Mouse (Mus musculus) spleen, adult 2 months (tissue): ENCODE measurements around the gene Txnrd1. TPM values are rescaled to one million over a fixed set of nuclear protein-coding genes. Genes with fewer than 3 reads are reported as not detected.
A peak's percentile ranks its signal among the peaks of the same experiment; 100 is the strongest.

Source experiments
- DNase-seq, 2 experiments: peaks; one replicate each; pipeline versions ENCODE4 v3.0.0 to v3.0.0-alpha.2; 2012 to 2021; ENCODE audit warnings: low spot score in 2 of 2, low read depth in 1 of 2
- H3K27ac ChIP-seq: fragments of 200-500 bp; 2 replicates; pipeline ENCODE4 v1.5.1; 2012; ENCODE audit warnings: low read length, inconsistent platforms; ENCODE audit not compliant: insufficient read depth
- H3K27me3 ChIP-seq: fragments of 200-500 bp; 2 replicates; pipeline ENCODE4 v1.6.1; 2012; ENCODE audit warnings: mild to moderate bottlenecking, moderate library complexity, low read length, inconsistent platforms; ENCODE audit not compliant: control insufficient read depth, insufficient read depth
- H3K36me3 ChIP-seq: fragments of 200-500 bp; 2 replicates; pipeline ENCODE4 v1.6.1; 2012; ENCODE audit warnings: mild to moderate bottlenecking, low read length, inconsistent platforms; ENCODE audit not compliant: control insufficient read depth, insufficient read depth
- H3K4me1 ChIP-seq: fragments of 200-500 bp; 2 replicates; pipeline ENCODE4 v1.6.1; 2011; ENCODE audit warnings: inconsistent platforms; ENCODE audit not compliant: control insufficient read depth, insufficient read depth, insufficient read length
- H3K4me3 ChIP-seq: fragments of 200-500 bp; 2 replicates; pipeline ENCODE4 v1.5.1; 2011; ENCODE audit warnings: mild to moderate bottlenecking, inconsistent platforms; ENCODE audit not compliant: insufficient read depth, insufficient read length; ENCODE audit errors: extremely low read depth
- CTCF ChIP-seq: fragments of 200-500 bp; IDR thresholded peaks from 2 replicates; pipeline ENCODE4 v1.5.1; 2011; ENCODE audit warnings: mild to moderate bottlenecking, inconsistent platforms; ENCODE audit not compliant: insufficient read depth, insufficient read length, insufficient replicate concordance; ENCODE audit errors: extremely low read depth
- POLR2A ChIP-seq: fragments of 200-500 bp; IDR thresholded peaks from 2 replicates; pipeline ENCODE4 v1.6.1; 2011; ENCODE audit warnings: low read depth, low read length, inconsistent platforms
- WGBS: fragments of 180-500 bp; shearing (Covaris S2); methylation state at CpG from one replicate; pipeline ENCODE4 v1.1.7; 2018; 5-methylcytosine and 5-hydroxymethylcytosine counted together
- polyA plus RNA-seq: library from polyadenylated mRNA; depleted of rRNA; stranded (reverse); fragments of >200 nt; gene quantifications from 2 replicates; pipeline ENCODE4 v1.2.3, GENCODE M21; 2012; rRNA removed

Txnrd1 gene
- polyA plus RNA-seq, 1 experiment, result 14.8 TPM

DNA sequence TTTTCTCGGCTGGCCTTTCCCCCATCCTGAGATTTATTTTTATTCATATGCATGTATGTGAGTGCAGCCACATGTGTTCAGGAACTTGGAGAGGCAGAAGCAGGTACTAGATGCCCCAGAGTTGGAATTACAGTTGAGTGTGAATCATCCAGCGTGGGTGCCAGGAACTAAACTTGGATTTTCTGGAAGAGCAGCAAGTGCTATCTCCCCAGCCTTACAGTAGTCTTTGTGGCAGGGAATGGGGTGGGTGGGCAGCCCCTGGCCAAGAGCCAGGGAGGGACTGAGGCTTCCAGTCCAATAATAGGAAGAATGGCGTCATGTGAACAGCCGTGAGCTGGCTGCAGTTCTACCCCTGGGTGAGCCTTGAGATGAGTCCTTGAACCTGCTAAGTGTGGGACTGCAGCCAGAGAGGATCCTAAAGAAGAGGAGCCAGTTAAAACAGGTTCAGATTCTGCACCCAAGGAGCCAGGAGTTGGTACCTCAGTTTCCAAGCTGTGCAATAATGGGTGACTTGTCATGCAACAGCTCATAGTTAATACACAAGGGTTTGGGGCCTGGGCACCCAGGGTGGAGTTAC is 85.7 kb downstream of the Txnrd1 start:
- WGBS, result 93% methylated on average over 4 of the region's 4 CpGs
- Histone ChIP-seq H3K27ac (no peak overlapping the region), H3K4me1 (peaks cover 6% of the 10 kb centered on the region; the same call in 1 of the 2 replicates), H3K4me3 (no peak overlapping the region), H3K27me3 (no peaks in the 10 kb centered on the region), H3K36me3 (no peaks in the 10 kb centered on the region)
- DNase-seq, result no peak
- TF ChIP-seq CTCF (no peak), POLR2A (no peak)

- peaks cover 6% of the 10 kb centered on the region; the same call in 1 of the 2 replicates for H3K4me1 ChIP-seq
- H3K27ac ChIP-seq, result no peak overlapping the region
- 44% methylated on average over 3 of the region's 3 CpGs for WGBS
- no peak for DNase-seq
- H3K4me3 ChIP-seq, result no peak overlapping the region
- no peaks in the 10 kb centered on the region for H3K27me3 ChIP-seq
- H3K36me3 ChIP-seq, result no peaks in the 10 kb centered on the region
- no peak for TF ChIP-seq CTCF
- no peak for TF ChIP-seq POLR2A
These were observed 89.8 kb downstream of the Txnrd1 start for GRCm38 (mm10) chr10:82923547-82923946.

- Histone ChIP-seq H3K27ac (no peak overlapping the region), H3K4me3 (no peak overlapping the region), H3K27me3 (no peaks in the 10 kb centered on the region), H3K36me3 (no peaks in the 10 kb centered on the region), H3K4me1 (peaks cover 3% of the 10 kb centered on the region; the same call in 1 of the 2 replicates)
- WGBS, result 94% methylated on average over 2 of the region's 2 CpGs
- TF ChIP-seq POLR2A, result no peak
- no peak for TF ChIP-seq CTCF
- DNase-seq, result no peak
These were observed 91.0 kb downstream of the Txnrd1 start for GRCm38 (mm10) chr10:82924750-82925149.

DNA sequence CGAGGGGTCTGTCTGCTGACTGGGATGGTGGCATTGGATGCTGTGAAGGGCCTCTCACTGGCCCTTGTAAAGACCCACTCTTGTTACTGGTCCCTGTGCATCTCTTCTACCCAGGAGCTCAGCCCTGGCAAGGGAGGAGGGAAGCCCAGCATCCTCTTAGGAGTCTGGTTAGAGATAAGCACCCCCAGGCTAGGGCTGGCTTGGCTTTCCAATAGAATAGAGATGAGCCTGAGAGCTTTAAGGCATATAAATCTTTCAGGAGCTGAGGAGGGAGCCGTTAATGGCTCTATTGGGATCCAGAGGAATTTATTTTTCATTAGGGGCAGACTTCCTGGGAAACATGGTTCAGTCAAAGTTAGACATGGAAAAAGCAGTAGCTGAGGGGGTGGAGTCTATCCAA is 91.9 kb downstream of the Txnrd1 start:
- Histone ChIP-seq H3K4me1 (no peaks in the 10 kb centered on the region), H3K36me3 (no peaks in the 10 kb centered on the region), H3K4me3 (no peak overlapping the region), H3K27ac (no peak overlapping the region), H3K27me3 (no peaks in the 10 kb centered on the region)
- TF ChIP-seq CTCF, result no peak
- TF ChIP-seq POLR2A, result no peak
- DNase-seq, result no peak
- WGBS, result 95% methylated on average over 2 of the region's 2 CpGs

DNA sequence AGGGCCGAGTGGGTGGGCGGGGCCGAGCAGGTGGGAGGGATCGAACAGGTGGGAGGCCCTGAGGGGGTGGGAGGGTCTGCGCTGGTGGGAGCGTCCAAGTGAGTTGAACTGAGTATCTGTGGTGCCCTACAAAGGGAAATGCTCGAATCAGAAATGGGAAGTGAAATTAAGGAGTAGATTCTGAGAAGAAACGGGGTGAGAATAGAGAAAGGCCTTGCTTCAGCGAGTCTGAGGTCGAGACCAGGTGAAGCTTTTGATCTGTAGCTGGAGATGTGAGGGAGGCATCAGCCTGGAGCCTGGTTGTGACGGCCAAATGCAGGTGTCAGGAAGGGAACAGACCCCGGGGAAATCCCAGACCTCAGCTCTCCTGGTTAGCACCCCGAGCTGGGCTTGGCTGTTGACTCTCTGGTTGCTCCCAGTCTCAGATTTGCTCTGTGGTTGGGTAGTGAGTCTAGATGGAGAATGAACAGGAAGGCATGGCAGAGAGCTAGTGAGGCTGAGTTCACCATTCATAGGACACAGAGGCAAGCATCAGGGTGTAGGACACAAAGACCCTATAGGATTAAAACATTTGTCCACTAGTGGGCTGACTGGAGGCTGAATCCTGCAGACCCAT is 101.4 kb downstream of the Txnrd1 start:
- 25% methylated on average over 13 of the region's 13 CpGs for WGBS
- Histone ChIP-seq H3K27ac (peak overlapping the region; percentile 42), H3K4me1 (peaks cover 17% of the 10 kb centered on the region; the same call in 1 of the 2 replicates), H3K27me3 (no peaks in the 10 kb centered on the region), H3K36me3 (no peaks in the 10 kb centered on the region), H3K4me3 (no peak overlapping the region)
- peak; percentile 57 for DNase-seq
- TF ChIP-seq CTCF (no peak), POLR2A (no peak)

DNA sequence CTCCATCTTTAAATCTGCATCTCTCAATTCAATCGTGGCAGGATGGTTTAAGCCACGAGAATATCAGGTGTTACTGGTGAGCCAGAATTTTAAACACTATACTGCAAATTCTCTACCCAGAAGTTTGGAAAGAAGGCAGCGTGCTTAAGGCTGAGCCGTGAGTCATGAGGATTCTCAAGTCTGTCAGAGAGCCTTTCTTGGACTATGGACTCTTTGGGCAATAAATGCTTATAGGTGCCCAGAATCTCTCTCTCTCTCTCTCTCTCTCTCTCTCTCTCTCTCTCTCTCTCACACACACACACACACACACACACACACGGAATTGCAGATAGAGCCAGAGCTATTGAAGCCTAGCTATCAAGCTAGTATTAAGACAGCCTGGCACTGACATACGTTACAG is 102.0 kb downstream of the Txnrd1 start:
- WGBS, result 79% methylated on average over 6 of the region's 6 CpGs
- DNase-seq, result no peak
- H3K4me3 ChIP-seq, result no peak overlapping the region
- no peak for TF ChIP-seq POLR2A
- TF ChIP-seq CTCF, result no peak
- peaks cover 17% of the 10 kb centered on the region; the same call in 1 of the 2 replicates for H3K4me1 ChIP-seq
- no peaks in the 10 kb centered on the region for H3K36me3 ChIP-seq
- H3K27me3 ChIP-seq, result no peaks in the 10 kb centered on the region
- no peak overlapping the region for H3K27ac ChIP-seq

Other genes with a start within 250 kb of the Txnrd1 start
- gene 1190007I07Rik, start 210.7 kb upstream of the Txnrd1 start, polyA plus RNA-seq, result 26.8 and 37.5 TPM in 2 replicates
- gene Tdg, start 204.1 kb upstream of the Txnrd1 start, polyA plus RNA-seq, result 11.5 and 13.3 TPM in 2 replicates
- gene Glt8d2, start 143.3 kb upstream of the Txnrd1 start, polyA plus RNA-seq, result 0.26 and 0.32 TPM in 2 replicates
- 5.0 TPM in 2 replicates for gene Hcfc2, start 137.8 kb upstream of the Txnrd1 start, polyA plus RNA-seq
- gene Nfyb, start 69.8 kb upstream of the Txnrd1 start, polyA plus RNA-seq, result 5.3 and 5.9 TPM in 2 replicates
- 0.34 TPM in 1 of 2 replicates, not detected in the other for gene Eid3, start 32.7 kb downstream of the Txnrd1 start, polyA plus RNA-seq
- 9.2 and 13.6 TPM in 2 replicates for gene Chst11, start 151.5 kb downstream of the Txnrd1 start, polyA plus RNA-seq